18 mouse cellular contexts compared by ENCODE assay signal in the genomic region with DNA sequence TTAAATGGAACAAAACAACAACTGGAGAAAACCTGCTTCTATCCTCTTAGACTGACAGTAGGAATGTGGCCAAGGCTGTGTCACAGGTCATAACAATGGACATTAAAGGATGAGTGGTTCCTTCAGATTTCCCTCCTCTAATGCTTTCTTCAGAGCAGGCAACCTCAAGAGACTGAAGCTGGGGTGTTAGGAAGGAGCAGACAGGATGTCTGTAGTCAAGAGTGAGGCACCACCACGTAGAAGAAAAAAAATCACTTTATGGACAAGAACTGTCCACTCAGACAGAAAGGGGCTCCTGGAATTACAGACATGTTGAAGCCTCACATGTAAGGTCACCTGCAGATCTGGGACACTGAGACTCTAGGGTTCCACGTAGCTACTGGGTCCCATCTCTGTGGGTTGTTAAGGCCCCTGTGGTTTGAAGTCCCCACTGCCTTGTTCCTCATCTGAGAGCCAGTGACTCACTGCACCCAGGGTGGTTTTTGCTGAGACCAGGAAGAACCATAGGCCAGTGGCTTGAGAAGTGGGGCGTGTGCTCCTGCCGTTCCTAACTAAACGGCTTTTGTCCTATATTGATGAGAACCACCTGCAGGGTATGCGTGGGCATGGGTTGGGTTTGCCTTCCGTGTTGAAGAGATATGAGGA. TPM values are rescaled to one million over a fixed set of nuclear protein-coding genes. Genes with fewer than 3 reads are reported as not detected.
DNase-seq lines count a peak whose midpoint lies in the region; ATAC-seq and TF ChIP-seq lines count a peak whose summit lies in the region.
"Had no signal": no experiment of that assay in that cellular context is flagged by ENCODE, and none has a peak within 500 bp of the region (broad histone marks: within the 10 kb centered on the region; RNA-seq: fewer than 3 reads in every experiment).

No protein-coding gene starts in this region.

- no peak for TF ChIP-seq CTCF in spleen, adult 2 months (IDR thresholded peaks at IDR 0.05; ENCODE audit: extremely low read depth, insufficient read depth, insufficient read length, insufficient replicate concordance)

- no peaks in the 10 kb centered on the region for H3K27me3 ChIP-seq in spleen, adult 2 months (ENCODE audit: control insufficient read depth, insufficient read depth, low read length)
- no peaks in the 10 kb centered on the region for H3K27me3 ChIP-seq in forebrain, embryonic 15.5 days
- H3K27me3 ChIP-seq: forebrain, embryonic 12.5 days; hindbrain, embryonic 15.5 days; stomach, embryonic 15.5 days had no signal

- no peaks in the 10 kb centered on the region for H3K36me3 ChIP-seq in spleen, adult 2 months (ENCODE audit: control insufficient read depth, insufficient read depth, low read length)
- H3K36me3 ChIP-seq in forebrain, embryonic 15.5 days = no peaks in the 10 kb centered on the region
- H3K36me3 ChIP-seq: forebrain, embryonic 12.5 days; hindbrain, embryonic 15.5 days; stomach, embryonic 15.5 days had no signal

- ATAC-seq in frontal cortex, adult (ENCODE audit: low TSS enrichment) = 0 out of 2 replicates have a peak, but pooled peaks have one; percentile 23
- no peak for ATAC-seq in forebrain, embryonic 15.5 days (replicated peaks)
- ATAC-seq: Patski had no signal

- H3K9me3 ChIP-seq in forebrain, embryonic 15.5 days = no peaks in the 10 kb centered on the region
- H3K9me3 ChIP-seq: forebrain, embryonic 12.5 days; hindbrain, embryonic 15.5 days; stomach, embryonic 15.5 days had no signal

- DNase-seq in frontal cortex, adult 2 months (ENCODE audit: extremely low spot score in 1 of 2, low spot score in 1 of 2) = no peak
- no peak for DNase-seq in spleen, adult 2 months (ENCODE audit: low read depth in 1 of 2, low spot score in 2 of 2)
- no peak for DNase-seq in spleen, adult 18-20 months
- peak; percentile 47 to 60 for DNase-seq in monocyte, adult 2 months (ENCODE audit: low read depth in 1 of 2, low spot score in 2 of 2)
- DNase-seq in cerebellum, adult 9-11 months = no peak
- DNase-seq in left cerebral cortex, adult 11 months (ENCODE audit: low spot score) = no peak
- DNase-seq: cerebellum, adult 11-12 months; heart, adult 2 months; kidney, adult 11 months; kidney, postnatal 25 days; right cerebral cortex, postnatal 25 days had no signal

- no peak for TF ChIP-seq POLR2A in spleen, adult 2 months (IDR thresholded peaks at IDR 0.05; ENCODE audit: low read depth, low read length)

- peak overlapping the region; percentile 28; the same call in 1 of the 2 replicates for H3K27ac ChIP-seq in spleen, adult 2 months (ENCODE audit: insufficient read depth, low read length)
- H3K27ac ChIP-seq in forebrain, embryonic 15.5 days (replicated peaks) = no peak overlapping the region
- H3K27ac ChIP-seq: forebrain, embryonic 12.5 days; heart, adult 2 months; hindbrain, embryonic 15.5 days; stomach, embryonic 15.5 days had no signal

- WGBS in spleen, adult 2 months = 30% methylated on average over 7 of the region's 7 CpGs
- 93% methylated on average over 7 of the region's 7 CpGs for WGBS in forebrain, embryonic 15.5 days

- no peak overlapping the region for H3K4me2 ChIP-seq in forebrain, embryonic 15.5 days (replicated peaks)
- H3K4me2 ChIP-seq: forebrain, embryonic 12.5 days; hindbrain, embryonic 15.5 days; liver, embryonic 11.5 days; stomach, embryonic 15.5 days had no signal

- H3K9ac ChIP-seq in forebrain, embryonic 15.5 days (replicated peaks) = no peak overlapping the region
- H3K9ac ChIP-seq: forebrain, embryonic 12.5 days; hindbrain, embryonic 15.5 days; stomach, embryonic 15.5 days had no signal

- H3K4me3 ChIP-seq in spleen, adult 2 months (ENCODE audit: extremely low read depth, insufficient read depth, insufficient read length) = no peak overlapping the region
- no peak overlapping the region for H3K4me3 ChIP-seq in forebrain, embryonic 15.5 days
- H3K4me3 ChIP-seq: forebrain, embryonic 12.5 days; heart, adult 2 months; hindbrain, embryonic 15.5 days; stomach, embryonic 15.5 days had no signal

- peaks cover 7% of the 10 kb centered on the region; the same call in 1 of the 2 replicates for H3K4me1 ChIP-seq in spleen, adult 2 months (ENCODE audit: control insufficient read depth, insufficient read depth, insufficient read length)
- H3K4me1 ChIP-seq in forebrain, embryonic 15.5 days = no peaks in the 10 kb centered on the region
- H3K4me1 ChIP-seq: forebrain, embryonic 12.5 days; hindbrain, embryonic 15.5 days; stomach, embryonic 15.5 days had no signal

RNA-seq across cellular contexts. Expression of a gene that starts 27.7 kb away (rescaled TPM):
- 18.3 and 21.0 TPM in 2 replicates for polyA plus RNA-seq in frontal cortex, adult 2 months (2012; rRNA removed)
- polyA plus RNA-seq in spleen, adult 2 months (2012; rRNA removed) = 15.2 and 16.0 TPM in 2 replicates
- polyA plus RNA-seq in forebrain, embryonic 15.5 days (2015; fragmentation: Nextera tagmentation; extraction: Ambion mirVana) = 10.2 and 12.5 TPM in 2 replicates

Comparison
In these comparisons a context has a peak if more than half of its experiments do, and no peak if none do; other contexts are left out.
1. DNase-seq: peak in monocyte, adult 2 months (2 of 2); none in frontal cortex, adult 2 months (0 of 2), spleen, adult 2 months (0 of 2), spleen, adult 18-20 months (0 of 2), cerebellum, adult 9-11 months (single experiment) and left cerebral cortex, adult 11 months (single experiment).